Mouse (Mus musculus): ENCODE data around the gene Dhh. TPM values are rescaled to one million over a fixed set of nuclear protein-coding genes. Genes with fewer than 3 reads are reported as not detected.

The Dhh gene
- polyA plus RNA-seq (2012; rRNA removed; ENCODE audit: low replicate concordance) = 2.5 TPM in 2 replicates

GRCm38 (mm10) chr15:98897928-98898800 lies at the start of gene Dhh:
TSS of gene Dhh (minus strand) at chr15:98898540.

DNA sequence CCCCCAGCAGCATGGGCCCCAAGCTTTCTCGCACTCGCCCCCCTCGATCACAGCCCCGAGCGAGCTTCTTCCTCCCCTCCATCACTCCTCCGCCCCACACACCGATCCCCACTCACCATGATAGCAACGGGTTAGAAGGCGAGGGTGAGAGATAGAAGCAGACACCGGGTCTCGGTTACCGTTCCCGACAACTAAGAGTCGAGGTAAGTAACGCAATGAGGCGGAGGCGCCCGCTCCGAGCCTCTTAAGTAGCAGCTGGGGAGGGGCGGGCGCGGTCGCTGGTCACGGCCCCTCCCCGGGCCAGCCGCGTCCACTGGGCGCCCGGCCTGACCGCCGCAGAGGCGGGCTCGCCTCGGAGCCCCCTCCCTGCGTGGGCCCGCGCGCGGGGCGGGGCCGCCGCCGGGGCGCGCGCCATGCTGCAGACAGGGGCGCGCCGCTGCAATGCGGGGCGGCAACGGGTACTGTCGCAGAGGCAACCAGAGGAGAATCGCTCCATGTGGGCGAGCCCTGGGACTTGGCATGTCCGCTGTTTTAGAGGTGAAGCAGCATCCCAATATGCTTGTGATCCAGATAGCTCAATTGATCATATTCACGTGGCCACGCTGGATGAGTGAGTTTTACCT lies 36.0 kb upstream of the Dhh start, which contains the start of gene Tuba1b:
Gene Tuba1b, minus strand, starts transcription at position 349 of the 623 bp plus-strand sequence.

GRCm38 (mm10) chr15:98917538-98918498 lies 19.5 kb upstream of the Dhh start, which contains the start of gene Lmbr1l:
TSS of gene Lmbr1l (minus strand) at chr15:98918231.

DNA sequence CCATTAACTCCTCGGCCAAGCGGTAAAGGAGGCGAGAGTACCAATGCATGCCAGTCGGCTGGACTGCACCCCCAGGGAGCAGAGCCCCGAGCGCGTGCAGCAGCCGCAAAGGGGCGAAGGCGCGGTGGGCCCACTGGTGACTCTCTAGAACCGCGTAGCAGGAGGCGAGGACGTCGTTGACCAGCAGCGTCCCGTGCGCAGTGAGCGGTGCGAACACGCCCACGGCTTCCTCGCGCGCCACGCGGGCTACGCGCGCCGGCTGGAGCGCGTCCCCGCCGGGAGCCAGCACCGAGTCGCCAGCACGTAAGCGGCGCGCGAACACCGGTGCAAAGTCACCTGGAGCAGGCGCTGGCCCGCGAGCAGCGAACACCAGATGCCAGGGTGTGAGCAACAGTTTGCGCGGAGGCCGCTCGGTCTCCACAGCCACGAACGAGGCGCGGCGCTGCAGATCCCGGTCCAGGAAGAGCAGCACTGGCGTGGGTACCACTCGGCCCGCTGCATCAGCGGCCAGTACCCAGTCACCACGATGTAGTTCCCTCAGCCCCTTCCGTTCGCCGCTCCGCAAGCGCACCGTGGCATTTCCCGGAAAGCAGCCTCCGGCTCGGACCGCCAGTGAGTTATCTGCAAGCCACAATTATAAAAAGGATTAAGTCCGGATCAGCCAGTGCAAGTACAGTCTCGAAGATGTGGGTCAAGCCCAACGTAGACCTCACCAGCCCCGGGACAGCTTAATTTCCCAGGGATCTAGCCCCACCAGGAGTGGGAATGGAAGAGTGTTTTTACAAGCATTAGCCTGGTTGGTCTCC lies 4.2 kb downstream of the Dhh start, which contains the start of gene Rhebl1:
Gene Rhebl1, minus strand, starts transcription at position 601 of the 806 bp plus-strand sequence.

GRCm38 (mm10) chr15:98871070-98871915 lies 27.0 kb downstream of the Dhh start, which contains the start of gene Kmt2d:
TSS of gene Kmt2d (minus strand) at chr15:98871204.

Other genes starting within 250 kb of the Dhh start
- gene Ddx23, start 235.6 kb downstream of the Dhh start, polyA plus RNA-seq (2012; rRNA removed; ENCODE audit: low replicate concordance) = 27.5 and 29.8 TPM in 2 replicates
- gene Rnd1, start 221.1 kb downstream of the Dhh start, polyA plus RNA-seq (2012; rRNA removed; ENCODE audit: low replicate concordance) = 3.1 and 5.1 TPM in 2 replicates
- 0.23 TPM in 1 of 2 replicates, not detected in the other for gene Ccdc65, start 190.3 kb downstream of the Dhh start, polyA plus RNA-seq (2012; rRNA removed; ENCODE audit: low replicate concordance)
- gene Fkbp11, start 170.3 kb downstream of the Dhh start, polyA plus RNA-seq (2012; rRNA removed; ENCODE audit: low replicate concordance) = 14.2 and 16.9 TPM in 2 replicates
- gene Arf3, start 135.3 kb downstream of the Dhh start, polyA plus RNA-seq (2012; rRNA removed; ENCODE audit: low replicate concordance) = 90.1 and 107 TPM in 2 replicates
- 5.9 and 9.5 TPM in 2 replicates for gene Wnt10b, start 120.4 kb downstream of the Dhh start, polyA plus RNA-seq (2012; rRNA removed; ENCODE audit: low replicate concordance)
- 0.68 and 1.3 TPM in 2 replicates for gene Wnt1, start 108.7 kb downstream of the Dhh start, polyA plus RNA-seq (2012; rRNA removed; ENCODE audit: low replicate concordance)
- 0.82 and 1.4 TPM in 2 replicates for gene Ddn, start 89.0 kb downstream of the Dhh start, polyA plus RNA-seq (2012; rRNA removed; ENCODE audit: low replicate concordance)
- gene Prkag1, start 67.0 kb downstream of the Dhh start, polyA plus RNA-seq (2012; rRNA removed; ENCODE audit: low replicate concordance) = 52.3 and 119 TPM in 2 replicates
- 22.0 and 43.2 TPM in 2 replicates for gene Kmt2d, start 27.3 kb downstream of the Dhh start, polyA plus RNA-seq (2012; rRNA removed; ENCODE audit: low replicate concordance)
- gene Rhebl1, start 4.0 kb downstream of the Dhh start, polyA plus RNA-seq (2012; rRNA removed; ENCODE audit: low replicate concordance) = 4.1 and 6.9 TPM in 2 replicates
- gene Lmbr1l, start 19.7 kb upstream of the Dhh start, polyA plus RNA-seq (2012; rRNA removed; ENCODE audit: low replicate concordance) = 53.7 and 143 TPM in 2 replicates
- 1,283 and 1,704 TPM in 2 replicates for gene Tuba1b, start 36.0 kb upstream of the Dhh start, polyA plus RNA-seq (2012; rRNA removed; ENCODE audit: low replicate concordance)
- 83.8 and 253 TPM in 2 replicates for gene Gm49450, start 55.0 kb upstream of the Dhh start, polyA plus RNA-seq (2012; rRNA removed; ENCODE audit: low replicate concordance)
- 525 and 719 TPM in 2 replicates for gene Tuba1a, start 55.2 kb upstream of the Dhh start, polyA plus RNA-seq (2012; rRNA removed; ENCODE audit: low replicate concordance)
- gene Tuba1c, start 131.4 kb upstream of the Dhh start, polyA plus RNA-seq (2012; rRNA removed; ENCODE audit: low replicate concordance) = 112 and 139 TPM in 2 replicates
- gene Prph, start 156.6 kb upstream of the Dhh start, polyA plus RNA-seq (2012; rRNA removed; ENCODE audit: low replicate concordance) = 0.43 and 0.81 TPM in 2 replicates
- 2.3 and 3.3 TPM in 2 replicates for gene Troap, start 176.0 kb upstream of the Dhh start, polyA plus RNA-seq (2012; rRNA removed; ENCODE audit: low replicate concordance)
- gene C1ql4, start 189.3 kb upstream of the Dhh start, polyA plus RNA-seq (2012; rRNA removed; ENCODE audit: low replicate concordance) = not detected in 2 replicates
- gene Dnajc22, start 194.6 kb upstream of the Dhh start, polyA plus RNA-seq (2012; rRNA removed; ENCODE audit: low replicate concordance) = 0.66 and 0.68 TPM in 2 replicates
- 5.8 and 6.3 TPM in 2 replicates for gene Spats2, start 227.4 kb upstream of the Dhh start, polyA plus RNA-seq (2012; rRNA removed; ENCODE audit: low replicate concordance)